Mouse (Mus musculus): ENCODE measurements around the gene Atoh8. TPM values are rescaled to one million over a fixed set of nuclear protein-coding genes. Genes with fewer than 3 reads are reported as not detected.

Atoh8 gene
- total RNA-seq, 2 experiments from 2014 or later: 1.8 TPM

DNA sequence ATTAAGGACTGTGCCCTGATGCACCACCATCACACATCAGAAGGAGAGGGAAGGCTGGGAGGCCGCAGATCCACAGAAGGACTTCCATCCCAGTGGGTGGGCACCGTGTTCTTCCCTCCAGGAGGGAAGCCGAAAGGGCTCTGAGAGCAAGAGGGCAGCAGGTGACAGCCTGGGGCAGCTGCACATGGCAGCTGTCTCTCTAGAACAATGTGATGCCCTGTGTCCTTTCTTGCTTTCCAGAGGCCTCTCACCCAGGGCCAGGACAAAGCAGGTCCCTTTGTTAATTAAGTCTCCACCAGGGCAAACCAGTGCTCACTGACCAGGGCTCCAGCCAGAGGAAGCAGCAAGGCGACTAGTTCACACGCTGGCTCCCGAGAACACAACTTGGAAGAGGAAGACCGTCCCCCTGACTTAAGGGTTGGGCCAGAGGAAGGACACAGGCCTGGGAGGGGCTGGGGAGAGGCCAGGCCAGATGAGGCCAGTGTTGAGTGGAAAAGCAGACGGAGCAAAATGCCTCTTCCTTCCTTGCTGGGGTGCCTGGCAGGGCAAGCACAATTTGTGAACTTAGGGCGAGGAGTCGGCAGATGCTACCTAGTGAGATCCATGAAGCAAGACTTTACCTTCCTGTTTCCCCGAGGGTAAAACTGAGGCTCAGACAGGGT, 34.7 kb downstream of the Atoh8 start:
- DNase-seq: no peak
- intact Hi-C loops (cut with DNase I): no loop called here

DNA sequence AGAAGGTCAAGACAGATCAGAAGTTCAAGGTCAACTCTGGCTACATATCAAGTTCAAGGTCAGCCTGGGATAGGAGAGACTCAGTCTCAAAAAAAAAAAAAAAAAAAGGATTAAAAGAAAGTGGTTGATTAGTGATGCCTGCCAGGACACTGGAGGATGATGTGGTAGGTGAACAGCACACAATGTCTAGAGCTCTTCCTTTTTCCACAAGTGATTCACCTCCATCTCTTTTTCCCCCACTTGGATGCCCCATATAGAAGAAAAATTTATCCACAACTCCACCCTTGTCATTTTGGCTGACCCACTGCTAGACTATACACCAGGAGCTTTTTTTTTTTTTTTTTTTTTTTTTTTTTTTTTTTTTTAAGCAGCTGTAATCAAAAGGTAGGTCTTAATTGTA, 37.9 kb downstream of the Atoh8 start:
- intact Hi-C loops (cut with DNase I): no loop called here
- DNase-seq: no peak

DNA sequence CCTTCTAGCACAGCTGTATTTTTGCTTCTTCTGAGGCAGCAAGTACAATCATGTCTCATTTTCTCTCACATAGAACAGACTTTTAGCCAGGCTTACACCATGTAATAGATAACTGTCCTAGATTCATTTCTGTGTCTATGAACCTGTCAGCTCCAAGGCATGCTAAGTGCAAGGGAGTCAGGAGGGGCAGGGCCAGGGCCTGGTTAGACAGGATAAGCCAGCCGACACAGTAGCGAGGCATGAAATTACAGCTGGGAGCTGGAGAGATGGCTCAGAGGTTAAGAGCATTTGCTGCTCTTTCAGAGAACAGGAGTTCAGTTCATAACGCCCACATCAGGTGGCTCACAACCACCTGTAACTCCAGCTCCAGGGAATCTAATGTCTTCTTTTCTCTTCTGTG, 38.7 kb downstream of the Atoh8 start:
- no peak for DNase-seq
- intact Hi-C loops (cut with DNase I): no loop called here

DNA sequence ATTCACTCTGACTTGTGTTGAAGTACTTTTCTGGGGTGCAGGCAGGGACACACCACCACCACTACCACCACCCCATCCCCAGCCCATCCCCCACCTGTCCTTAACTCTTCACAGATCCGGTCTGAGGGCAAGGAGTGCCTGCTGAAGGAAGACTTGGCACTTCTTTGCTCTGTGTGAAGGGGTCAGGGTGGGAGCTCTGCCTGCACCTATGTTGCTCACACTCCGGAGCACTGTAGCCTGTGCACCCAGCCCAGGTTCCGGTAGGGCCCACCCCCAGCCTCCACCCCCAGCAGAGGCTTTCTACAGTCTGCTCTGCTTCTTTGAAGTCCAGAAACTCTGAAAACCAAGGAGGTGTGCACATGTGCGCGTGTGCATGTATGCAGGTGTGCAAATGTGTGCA, 44.8 kb downstream of the Atoh8 start:
- intact Hi-C loops (cut with DNase I): no loop called here
- no peak for DNase-seq

DNA sequence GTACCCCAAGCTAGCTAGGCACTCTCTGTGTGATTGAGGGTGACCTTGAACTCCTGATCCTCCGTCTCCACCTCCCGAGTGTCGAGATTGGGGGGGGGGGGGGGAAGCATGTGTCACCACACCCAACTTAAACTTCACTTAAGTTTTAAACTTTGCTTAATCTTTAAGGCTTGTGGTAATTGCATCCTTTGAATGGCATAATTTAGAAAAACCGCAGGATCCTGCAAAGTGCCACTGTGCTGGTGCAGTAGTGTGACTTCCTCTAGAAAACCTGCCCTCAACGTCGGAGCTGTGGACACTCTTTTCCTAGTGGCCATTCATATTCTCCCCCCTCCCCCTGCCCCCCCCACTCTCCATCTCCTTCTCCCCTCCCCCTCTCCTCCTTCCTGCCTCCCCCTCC, 45.3 kb downstream of the Atoh8 start:
- no peak for DNase-seq
- intact Hi-C loops (cut with DNase I): no loop called here

DNA sequence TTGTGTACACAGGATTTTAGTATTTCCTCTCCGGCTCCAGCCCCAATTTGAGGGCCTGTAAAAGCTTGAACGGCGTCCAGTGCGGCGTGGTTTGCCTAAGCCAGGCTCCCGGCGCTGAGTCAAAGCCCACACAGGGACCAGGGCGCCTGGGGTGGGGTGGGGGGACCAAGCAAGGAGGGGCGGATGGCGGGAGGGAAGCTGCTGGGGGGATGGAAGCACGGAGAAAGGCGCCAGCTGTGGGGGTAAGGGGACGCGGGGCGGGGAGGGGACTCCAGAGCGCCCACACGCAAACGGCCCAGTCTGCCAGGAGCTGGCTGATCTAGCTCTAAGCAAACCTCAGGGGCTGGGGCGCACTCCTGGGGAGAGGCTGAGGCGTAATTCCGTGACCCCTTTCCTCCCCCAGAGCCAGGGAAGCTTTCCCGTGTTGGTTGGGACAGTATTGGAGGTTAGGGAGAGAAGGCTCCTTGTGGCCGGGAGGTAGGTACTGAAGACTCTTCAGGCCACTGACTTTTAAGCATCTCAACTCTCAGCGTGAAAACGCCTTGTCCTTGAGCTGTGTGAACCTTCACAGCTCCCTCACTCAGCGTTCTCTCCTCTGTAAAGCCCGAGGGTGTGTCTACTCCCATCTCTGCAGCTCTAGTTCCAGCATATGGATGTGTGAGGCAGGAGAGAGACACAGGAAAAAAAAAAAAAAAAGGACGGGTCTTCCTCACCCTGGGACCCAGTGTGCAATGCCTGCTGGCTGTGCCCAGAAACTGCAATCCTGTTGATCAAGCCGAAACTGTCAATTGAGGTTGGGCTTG, 46.1 kb downstream of the Atoh8 start:
- DNase-seq: peak; percentile 41

DNA sequence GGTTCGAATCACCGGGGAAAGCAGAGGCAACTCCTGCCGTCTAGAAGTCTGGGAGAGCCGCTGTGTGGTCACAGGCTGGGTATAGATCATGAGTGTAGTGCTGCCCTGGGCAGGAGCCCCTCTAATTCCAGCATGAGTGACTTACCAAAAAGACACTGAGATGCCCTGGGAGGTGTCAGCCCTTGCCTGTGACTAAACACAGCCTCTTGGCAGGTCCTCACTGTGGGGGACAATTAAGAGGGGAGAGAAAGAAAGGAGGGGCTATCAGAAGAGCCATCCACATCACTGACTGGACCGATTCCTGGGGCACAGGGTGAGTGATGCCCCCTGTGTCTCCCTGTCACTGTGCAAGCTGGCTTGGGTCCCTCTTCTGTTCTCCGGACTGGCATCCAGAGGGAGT, 48.6 kb downstream of the Atoh8 start:
- intact Hi-C loops (cut with DNase I): loop anchor here (2.0 to 5.0 kb wide), 3 partner anchors 50 to 135 kb away; partner anchors contain the start of gene Atoh8

More for the DNA sequence above, 46.1 kb downstream of the Atoh8 start:
- intact Hi-C loops (cut with DNase I): loop anchor here (5.0 kb wide), 2 partner anchors 48 to 133 kb away; partner anchors contain the start of gene Atoh8

DNA sequence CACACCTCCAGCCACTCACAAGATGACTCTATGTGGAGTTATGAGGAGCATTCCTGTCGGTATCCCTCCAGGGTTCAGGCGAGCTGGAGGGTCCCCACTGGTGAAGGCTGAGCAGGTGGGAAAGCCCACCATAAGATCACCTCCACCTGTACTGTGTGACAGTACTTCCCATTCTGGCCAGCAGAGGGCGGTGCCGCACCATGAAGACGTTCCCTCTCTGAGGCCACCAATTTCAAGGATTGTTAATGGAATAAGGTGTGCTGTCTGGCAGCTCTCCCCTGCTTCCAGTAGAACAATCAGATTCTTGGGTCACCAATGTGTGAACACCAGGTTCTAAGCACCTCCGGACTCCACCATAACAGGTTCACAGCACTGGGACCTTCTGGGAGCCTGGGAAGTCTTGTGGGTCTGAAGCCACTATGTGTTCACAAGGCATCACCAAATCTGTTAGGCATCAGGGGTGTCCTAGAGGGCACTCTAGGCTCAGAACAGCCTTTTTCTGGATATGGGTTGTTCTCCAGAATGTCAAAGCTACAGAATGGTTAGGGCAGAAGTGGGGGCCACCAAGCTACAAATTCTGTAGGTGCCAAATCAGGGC, 49.4 kb downstream of the Atoh8 start:
- peak; percentile 85 for DNase-seq
- intact Hi-C loops (cut with DNase I): loop anchor here (2.0 to 5.0 kb wide), 3 partner anchors 51 to 136 kb away; partner anchors contain the start of gene Atoh8

More for the DNA sequence above, 48.6 kb downstream of the Atoh8 start:
- DNase-seq: no peak

DNA sequence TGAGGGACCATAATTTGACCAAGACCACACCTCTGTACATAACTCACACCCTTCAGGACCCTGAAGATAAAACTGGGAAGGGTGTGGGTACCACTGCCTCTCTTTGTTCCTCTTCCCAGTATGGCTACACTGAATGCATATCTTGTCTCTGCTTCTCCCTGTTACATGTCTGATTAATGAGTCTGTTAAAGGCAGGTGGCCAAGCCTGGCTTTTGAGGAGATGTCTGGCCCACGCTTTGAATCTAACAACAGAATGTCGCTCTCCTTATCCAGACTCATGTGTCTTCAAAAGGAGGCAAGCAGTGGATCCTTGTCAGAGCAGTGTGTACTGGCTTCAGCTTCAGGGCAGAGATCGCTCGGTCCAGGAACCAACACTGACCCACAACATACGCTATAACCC, 50.8 kb downstream of the Atoh8 start:
- intact Hi-C loops (cut with DNase I): no loop called here
- DNase-seq: no peak

DNA sequence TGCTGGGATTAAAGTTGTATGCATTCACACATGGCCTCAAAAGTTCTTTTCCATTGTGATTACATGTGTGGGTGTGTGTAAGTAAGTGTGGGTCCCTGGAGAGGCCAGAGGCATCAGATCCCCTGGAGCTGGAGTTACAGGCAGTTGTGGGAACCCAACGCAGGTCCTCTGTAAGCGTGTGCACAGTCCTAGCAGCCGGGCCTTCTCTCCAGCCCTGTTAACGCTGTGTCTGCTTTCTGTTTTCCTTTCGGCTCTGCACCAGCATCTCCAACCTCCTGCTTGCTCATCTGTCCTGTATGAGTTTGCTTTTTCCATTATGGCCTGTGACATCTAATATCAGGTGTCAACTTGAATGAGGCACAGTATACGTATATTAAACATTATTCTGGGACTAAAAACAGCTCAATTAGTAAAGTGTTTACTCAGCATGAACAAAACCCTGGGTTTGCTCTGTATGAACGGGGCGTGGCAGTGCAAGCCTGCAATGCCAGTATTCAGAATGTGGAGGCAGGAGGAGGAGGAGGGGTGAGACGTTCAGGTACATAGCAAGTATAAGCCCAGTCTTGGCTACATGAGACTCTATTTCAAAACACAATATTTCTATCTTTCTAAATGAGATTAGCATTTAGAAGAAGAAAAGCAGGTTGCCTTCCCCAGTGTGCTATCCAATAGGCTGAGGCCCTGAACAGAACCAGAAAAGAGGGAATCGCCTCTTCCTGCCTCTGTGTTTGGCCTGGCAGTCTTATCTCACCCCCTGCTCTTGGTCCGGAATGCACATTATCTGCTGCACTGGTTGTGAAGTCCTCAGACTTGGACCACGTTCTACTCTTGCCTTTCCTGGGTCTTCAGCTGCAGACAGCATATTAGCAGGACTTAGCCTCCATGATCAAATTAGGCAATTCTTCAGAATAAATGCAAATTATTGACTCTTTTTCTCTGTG, 55.5 kb downstream of the Atoh8 start:
- no peak for DNase-seq
- intact Hi-C loops (cut with DNase I): no loop called here

DNA sequence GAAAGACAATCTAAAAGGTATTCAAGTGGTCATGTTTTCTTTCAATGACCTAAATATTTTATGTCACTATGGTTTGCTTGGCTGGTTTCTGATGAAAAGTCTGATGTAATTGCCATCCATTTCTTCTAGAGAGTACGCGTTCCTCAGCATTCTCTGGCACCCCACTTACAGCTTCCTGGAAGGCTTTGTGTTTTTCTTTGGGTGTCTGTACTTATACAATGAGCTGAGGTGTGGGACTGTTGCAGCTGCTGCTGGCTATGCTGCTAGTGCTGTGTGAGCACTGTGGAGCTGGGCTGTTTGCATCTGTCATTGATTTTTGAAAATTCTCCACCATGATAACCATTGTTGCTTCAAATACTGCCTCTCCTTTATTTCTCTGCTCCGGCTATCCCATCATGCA, 56.4 kb downstream of the Atoh8 start:
- DNase-seq: no peak
- intact Hi-C loops (cut with DNase I): no loop called here

DNA sequence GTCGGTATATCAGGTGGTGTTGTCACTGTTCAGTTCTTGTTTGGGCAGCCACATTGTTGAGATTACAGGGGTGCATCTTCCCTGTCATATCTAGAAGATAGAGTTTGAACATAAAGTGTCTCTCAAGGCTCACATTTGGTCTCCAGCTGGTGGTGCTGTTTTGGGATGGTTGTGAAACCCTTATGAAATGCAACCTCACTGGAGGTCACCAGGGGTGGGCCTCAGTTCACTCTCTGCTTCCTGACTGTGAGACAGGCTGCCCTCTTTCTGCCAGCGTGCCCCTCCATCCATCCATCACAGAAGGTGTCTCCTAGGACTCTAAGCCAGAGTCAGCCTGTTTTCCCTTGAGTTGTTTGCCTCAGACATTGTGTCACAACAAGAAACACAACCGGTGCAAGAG, 58.0 kb downstream of the Atoh8 start:
- intact Hi-C loops (cut with DNase I): no loop called here
- DNase-seq: no peak

DNA sequence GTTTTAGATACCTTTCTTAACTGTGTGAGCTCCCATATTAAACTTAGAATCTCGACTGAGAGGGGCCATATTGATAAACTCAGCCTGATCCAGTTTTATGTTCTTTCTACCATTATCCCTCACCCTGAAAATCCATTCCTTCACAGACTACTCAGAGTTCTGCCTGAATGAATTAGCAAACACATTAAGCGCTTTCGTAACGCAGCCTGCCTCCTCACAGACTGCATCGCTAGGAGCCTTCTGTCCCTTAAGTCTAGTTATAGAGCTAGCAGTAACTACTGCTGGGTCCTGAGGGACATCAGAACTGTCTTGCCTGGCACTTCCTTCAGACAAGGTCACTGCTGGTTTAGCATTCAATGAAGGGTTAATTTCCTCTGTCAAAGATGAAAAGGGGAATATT, 59.4 kb downstream of the Atoh8 start:
- DNase-seq: no peak
- intact Hi-C loops (cut with DNase I): no loop called here

DNA sequence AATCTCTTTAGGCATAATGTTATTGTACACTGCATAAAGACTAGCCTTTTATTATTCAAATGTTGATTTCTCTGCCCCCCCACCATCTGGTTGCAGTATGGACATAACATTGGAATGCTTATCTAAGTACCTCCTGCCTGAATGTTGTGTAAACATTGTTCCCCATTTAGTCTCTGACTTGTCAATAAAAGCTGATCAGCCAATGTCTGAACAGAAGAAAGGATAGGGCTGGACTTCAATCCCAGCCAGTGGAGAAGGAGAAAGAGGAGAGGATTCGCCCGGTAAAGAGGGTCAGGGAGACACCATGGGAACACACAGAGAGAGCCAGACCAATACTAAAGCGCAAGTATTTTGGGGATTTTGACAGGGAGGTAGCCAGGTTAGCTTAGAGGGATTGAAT, 60.0 kb downstream of the Atoh8 start:
- intact Hi-C loops (cut with DNase I): no loop called here
- DNase-seq: no peak

DNA sequence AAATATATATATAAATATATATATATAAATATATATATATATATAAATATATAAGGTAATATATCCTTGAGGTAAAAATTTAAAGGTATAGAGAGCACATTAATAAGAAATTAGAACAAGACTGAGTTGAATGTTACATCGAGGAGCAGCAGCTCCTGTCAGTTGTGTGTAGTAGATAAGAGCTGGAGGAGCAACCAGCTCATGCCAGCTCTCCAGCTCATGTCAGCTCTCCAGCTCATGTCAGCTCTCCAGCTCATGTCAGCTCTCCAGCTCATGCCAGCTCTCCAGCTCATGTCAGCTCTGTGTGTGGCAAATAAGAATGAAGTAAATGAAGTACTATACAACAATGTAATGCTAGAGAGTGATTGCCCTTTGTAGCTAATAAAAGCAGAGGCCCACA, 62.0 kb downstream of the Atoh8 start:
- DNase-seq: no peak
- intact Hi-C loops (cut with DNase I): no loop called here

DNA sequence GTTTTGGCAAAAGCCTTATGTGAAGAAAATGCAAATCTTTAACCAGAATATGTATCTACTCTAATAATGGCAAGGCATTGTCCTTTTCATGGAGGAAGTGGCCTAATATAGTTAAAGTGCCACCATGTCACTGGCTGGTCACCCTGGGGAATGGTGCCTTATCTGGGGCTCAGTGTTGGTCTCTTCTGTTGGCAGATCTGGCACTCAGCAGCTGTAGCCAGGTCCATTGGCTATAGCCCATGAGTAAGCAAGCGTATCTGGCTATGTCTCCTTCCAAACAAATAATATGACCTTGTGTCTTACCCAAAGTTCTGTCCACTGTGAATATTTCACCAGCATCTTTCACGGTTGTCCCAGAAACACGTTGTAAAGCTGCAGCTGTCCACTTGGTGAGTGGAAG, 64.0 kb downstream of the Atoh8 start:
- intact Hi-C loops (cut with DNase I): no loop called here
- DNase-seq: no peak

DNA sequence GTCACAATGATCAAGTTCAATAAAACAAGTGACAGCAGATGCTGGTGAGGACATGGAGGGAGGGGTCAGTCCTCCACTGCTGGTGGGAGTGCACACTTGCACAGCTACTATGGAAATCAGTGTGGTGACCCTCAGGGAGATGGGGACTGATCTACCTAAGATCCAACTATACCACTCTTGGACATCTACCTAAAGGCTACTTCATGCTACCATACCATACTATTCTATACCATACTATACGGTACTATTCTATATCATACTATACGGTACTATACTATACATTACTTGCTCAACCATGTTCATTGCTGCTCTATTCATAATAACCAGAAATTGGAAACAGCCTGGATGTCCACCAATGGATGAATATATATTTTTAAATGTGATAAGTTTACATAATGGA, 69.5 kb downstream of the Atoh8 start:
- no peak for DNase-seq
- intact Hi-C loops (cut with DNase I): loop anchor here (5.0 kb wide), 1 partner anchor 239 kb away; no protein-coding TSS in a partner anchor

DNA sequence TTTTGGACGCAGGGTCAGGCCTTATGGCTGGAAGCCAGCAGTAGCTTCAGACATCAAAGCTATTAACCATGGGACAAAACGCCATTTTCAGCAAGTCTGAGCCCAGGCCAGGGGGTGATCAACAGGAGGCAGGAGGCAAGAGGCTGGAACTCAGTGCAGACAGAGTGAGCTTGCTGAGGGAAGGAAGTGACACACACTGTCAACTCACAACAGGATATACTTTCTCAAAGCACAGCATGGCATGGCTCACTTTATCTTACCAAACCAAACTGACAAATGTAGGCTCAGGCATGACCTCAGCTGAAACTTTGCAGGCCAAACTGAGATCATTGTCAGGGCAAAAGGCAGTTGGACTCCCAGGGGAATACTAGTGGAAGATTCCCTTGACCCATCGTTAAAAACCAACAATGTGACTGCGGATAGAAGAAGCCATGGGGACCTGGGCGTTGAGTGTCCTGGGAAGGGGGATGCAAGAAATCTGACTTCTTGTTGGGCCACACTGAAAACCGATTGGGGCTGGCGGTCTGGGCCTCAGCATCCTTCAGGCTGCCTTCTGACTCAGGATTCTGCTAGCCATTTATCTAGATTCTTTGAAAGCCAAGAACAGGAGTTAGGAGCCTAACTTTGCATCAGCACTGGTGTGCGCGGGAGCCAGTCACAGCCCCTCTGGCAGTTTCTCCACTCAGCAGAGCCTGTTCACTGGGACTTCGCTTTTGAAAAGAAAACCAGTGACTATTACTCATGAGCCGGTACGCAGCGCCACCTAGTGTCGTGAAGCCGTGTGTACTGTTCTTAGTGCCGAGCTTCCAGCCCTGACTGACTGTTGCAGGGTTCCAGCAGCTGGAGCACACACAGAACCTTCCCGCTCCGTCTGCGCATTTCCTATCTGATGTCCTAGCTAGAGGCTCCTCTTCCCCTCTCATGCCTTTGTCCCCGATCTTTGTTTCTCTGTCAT, 70.8 kb downstream of the Atoh8 start:
- peak; percentile 89 for DNase-seq
- intact Hi-C loops (cut with DNase I): loop anchor here (5.0 kb wide), 1 partner anchor 237 kb away; no protein-coding TSS in a partner anchor

DNA sequence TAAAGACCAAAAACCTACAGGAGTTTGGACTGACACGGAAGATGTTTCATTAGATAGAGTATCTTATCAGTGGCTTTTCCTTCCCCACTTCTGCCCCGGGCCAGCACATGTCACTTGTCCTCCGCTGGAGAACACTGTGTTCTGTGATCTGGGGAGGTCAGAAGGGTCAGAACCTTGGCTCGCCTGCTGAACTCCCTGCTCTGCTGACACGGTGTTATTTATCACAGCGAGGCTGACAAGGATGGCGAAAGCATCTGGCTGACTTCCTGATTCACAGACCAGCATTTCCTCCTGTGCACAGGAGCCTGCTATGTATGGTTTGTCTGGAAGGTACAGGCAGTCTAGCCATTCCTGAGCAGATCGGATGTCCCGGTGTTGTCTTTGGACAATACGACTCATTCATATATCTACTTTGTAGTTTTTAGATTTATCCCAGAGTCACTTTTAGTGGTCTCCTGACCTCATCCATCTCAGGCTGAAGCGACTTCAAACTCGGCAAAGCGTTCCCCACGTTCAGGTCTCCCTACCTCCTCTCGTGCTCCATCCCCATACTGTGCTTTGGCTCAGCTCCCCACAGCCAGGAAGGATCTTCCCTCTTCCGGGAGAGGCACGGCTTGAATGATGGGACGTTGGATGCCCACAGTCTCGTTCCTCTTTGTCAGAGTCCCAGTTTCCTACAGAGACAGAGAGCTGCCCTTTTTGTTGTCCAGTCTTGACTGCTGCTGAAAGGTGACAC, 73.1 kb downstream of the Atoh8 start:
- intact Hi-C loops (cut with DNase I): no loop called here
- no peak for DNase-seq

Measured in left cerebral cortex, postnatal 4 days (tissue).